Mouse (Mus musculus) 416B (cell line): ENCODE results near the gene Mblac1.
A peak's percentile ranks its signal among the peaks of the same experiment; 100 is the strongest.

Experiments
- DNase-seq: peaks from one replicate; pipeline ENCODE4 v3.0.0; 2011; ENCODE audit warnings: low read depth

The Mblac1 gene

DNA sequence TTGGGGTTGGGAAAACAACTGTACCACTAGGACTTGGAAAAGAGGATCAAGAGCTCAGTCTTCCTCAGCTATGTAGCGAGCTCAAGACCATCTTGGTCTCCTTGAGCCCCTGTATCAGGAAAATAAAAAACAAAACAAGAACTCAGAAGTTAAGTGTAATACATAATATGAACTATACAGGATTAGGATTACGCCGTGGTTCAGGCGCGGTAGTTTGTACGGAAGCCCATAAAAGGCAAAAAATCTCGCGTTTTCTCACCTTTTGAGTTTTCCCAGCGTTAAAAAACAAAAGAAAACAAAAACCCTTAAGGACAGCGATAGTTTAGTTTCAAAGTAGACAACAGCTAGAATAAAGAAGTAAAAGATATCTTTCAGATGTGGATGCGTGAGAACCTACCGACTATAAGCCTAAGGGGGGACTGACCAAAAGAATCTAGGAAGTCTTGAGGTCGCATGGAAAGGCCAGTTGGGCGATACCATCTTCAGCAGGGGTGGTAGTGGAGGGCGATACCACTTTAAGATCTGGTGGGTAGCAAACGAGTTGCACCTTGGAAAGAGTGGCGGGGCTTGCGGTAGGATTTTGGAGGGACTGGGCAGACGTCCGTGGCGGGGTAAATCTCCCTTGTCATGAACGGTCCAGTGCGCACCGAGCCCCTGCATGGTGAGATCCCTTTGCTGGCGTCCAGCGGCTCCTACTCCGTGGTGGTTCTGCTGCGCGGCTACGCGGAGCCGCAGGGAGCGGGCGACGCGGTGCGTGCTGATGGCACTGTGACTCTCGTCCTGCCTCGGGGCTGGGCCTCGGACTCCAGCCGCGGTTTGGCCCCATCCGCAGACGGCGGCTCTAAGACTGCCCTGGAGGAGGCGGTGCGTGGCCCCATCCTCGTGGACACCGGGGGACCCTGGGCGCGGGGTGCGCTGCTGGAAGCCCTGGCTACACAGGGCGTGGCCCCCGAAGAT, at the start of gene Mblac1:
Mblac1 (plus strand) TSS at position 544 of the 957 bp plus-strand sequence.
- DNase-seq = peak; percentile 97

DNA sequence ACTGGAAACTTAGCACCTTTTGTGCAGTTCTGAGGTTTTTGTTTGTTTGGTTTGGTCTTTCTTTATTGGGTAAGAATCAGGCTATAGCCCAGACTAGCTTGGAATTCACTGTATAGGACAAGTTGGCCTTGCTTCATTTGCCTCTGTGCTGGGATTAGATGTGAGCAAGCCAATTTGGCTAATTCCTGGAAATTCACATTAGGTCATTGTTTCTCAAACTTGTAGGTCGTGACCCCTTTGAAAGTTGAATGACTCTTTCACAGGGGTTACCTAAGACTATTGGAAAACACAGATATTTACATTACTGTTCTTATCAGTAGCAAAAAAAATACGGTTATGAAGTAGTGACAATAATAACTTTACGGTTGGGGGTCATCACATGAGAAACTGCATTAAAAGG, 39.7 kb upstream of the Mblac1 start:
- DNase-seq = no peak

DNA sequence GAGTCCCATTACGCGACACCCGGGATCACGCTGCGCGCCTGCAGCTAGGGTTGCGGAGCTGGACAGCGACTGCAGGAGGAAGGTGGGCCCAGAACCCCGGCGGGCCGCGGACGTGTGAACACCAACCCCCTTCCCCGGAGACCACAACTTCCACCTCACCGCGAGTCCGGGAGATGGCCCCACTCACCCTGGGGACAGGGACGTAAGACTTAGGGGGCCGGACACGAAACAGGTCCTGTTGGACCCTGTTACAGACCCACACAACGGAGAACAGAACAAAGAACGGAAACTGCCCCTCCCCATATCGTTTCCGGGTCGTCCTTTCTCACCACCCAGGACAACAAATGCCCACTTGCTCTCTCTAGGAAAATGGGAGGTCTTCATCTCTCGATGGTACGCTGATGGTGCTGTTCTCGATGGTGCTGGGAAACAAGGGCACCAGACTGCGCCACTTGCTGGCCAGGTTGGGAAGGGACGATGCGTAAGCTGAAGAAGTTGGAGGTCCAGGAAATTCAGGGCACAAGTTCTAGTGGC, 38.6 kb upstream of the Mblac1 start, which contains the start of gene Zfp113:
Zfp113 (minus strand) TSS at position 302 of the 534 bp plus-strand sequence.
- peak; percentile 99 for DNase-seq

DNA sequence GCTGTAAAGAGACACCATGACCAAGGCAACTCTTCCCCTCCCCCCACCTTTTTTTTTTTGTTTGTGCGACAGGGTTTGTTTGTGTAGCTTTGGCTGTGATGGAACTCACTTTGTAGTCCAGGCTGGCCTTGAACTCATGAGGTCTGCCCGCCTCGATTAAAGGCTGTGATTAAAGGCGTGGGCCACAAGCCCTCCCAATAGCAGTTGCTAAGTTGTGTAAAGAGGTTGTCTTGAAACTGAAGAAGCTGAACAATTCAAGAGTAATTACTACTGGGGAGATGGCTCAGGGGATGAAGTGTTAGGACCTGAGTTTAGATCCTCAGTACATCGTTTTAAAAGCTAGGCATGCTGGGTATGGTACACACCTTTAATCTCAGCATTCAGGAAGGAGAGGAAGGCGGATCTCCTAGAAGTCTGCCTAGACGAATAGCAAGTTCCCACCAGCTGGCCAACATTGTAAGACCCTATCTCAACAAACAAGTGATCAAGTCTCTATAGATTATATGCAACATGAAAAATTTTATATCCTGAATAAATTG, 33.8 kb upstream of the Mblac1 start:
- no peak for DNase-seq

DNA sequence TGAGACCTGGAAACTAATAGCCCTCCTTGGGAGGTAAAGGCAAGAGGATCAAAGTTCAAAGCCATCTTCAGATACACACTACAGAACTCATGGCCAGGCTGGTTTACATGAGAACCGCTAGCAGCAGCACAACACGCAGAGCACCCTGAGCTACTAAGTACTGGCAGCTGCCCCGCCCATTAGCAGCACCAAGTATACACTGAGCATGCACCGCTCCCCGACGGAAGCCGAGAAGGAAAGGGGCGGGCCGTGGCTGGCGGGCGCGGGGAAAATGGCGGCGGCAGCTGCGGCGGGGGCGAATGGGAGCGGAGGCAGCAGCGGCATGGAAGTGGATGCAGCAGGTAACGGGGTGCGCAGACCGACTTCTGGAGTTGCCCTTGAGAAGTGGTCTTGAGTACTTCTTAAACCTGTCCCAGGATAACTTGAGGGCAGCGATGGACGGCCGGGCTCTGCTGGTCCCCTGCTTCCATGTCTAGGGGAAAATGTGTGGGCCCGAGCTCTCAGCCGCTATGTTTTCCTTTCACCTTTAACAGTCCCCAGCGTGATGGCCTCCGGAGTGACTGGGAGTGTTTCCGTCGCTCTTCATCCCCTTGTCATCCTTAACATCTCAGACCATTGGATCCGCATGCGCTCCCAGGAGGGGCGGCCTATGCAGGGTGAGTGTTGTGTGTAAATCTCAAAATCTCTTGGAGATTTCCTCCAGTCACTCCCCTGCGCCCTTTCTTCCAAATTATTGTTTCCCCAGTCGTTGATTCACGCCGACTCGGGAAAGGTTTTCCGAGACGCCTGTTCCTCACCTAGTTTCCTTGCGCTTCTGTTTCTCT, 33.1 kb upstream of the Mblac1 start, which contains the start of gene Cops6:
Cops6 (plus strand) TSS at position 230 of the 824 bp plus-strand sequence.
- DNase-seq = peak; percentile 94

DNA sequence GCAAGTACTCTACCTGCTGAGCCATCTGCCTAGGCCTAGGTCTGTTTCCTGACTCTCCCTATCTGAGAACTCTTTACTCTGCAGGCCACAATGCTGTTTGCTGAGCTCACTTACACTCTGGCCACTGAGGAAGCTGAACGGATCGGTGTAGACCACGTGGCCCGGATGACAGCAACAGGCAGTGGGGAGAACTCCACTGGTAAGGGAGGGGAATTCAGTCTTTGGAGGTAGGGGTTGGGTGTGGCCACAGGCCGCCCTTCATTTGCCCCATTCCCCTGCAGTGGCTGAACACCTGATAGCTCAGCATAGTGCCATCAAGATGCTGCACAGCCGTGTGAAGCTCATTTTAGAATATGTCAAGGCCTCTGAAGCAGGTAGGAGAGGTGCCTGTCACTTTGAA, 31.1 kb upstream of the Mblac1 start:
- no peak for DNase-seq

DNA sequence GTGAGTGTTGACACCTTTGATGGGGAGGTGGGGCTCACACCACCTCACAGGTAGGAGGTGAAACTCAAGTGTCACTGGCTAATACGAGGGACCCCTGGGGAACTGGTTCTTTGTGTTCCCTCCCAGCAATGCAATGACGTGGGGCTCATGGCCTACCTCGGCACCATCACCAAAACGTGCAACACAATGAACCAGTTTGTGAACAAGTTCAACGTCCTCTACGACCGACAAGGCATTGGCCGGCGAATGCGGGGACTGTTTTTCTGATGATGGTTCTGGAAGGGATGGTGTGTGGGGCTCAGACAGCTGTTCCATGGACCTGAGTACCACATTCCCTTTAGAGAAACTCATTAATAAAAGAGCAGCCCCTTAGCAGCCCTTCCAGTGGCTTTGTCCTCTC, 30.5 kb upstream of the Mblac1 start:
- DNase-seq = no peak

DNA sequence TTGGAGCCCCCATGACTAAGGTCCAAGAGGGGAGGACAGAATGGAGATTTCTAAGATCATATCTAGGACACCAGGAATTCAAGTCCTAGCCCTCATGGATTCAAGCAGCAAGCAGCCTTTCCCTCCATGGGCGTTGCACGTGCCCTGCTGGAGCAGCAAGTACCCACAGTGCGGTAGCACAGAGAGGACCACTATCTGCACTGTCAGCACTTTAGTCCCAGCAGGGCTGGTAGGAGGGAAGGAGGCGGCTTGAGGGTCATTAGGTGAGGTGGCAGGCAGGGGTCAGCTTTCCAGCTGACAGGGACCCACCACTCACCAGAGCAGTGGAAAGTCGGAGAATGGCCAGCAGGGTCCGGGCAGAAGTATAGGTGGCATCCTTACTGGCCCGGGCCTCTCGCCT, 28.5 kb upstream of the Mblac1 start:
- no peak for DNase-seq

DNA sequence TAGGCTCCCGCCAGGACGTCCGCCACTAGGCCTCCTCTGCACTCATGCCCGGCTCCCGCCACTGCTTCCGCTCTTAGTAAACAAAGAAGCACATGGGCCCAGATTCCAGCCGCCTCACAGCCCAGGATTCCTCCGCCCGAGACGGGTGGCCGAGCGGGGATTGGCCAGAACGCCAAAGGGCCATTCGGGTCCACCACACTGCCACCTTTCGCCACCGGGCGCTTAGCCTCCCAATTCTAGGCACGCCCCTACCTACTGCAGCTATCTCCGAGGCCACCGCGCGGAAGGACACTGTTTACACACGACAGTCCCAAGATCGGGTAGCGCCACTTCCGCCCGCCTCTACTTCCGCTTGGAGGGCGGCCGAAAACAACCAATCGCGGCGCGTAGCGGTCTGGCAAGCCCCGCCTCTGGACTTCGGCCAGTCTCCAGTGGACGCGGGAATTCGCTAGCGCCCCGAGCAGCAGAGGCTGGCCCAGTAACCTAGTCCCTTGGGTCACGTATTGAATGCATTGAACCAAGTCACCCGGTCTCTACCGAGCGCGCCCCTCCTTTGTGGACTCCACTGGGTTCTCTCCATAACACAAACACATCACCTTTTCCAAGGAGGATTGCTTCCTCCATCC, 23.1 kb upstream of the Mblac1 start:
- DNase-seq = peak; percentile 99

DNA sequence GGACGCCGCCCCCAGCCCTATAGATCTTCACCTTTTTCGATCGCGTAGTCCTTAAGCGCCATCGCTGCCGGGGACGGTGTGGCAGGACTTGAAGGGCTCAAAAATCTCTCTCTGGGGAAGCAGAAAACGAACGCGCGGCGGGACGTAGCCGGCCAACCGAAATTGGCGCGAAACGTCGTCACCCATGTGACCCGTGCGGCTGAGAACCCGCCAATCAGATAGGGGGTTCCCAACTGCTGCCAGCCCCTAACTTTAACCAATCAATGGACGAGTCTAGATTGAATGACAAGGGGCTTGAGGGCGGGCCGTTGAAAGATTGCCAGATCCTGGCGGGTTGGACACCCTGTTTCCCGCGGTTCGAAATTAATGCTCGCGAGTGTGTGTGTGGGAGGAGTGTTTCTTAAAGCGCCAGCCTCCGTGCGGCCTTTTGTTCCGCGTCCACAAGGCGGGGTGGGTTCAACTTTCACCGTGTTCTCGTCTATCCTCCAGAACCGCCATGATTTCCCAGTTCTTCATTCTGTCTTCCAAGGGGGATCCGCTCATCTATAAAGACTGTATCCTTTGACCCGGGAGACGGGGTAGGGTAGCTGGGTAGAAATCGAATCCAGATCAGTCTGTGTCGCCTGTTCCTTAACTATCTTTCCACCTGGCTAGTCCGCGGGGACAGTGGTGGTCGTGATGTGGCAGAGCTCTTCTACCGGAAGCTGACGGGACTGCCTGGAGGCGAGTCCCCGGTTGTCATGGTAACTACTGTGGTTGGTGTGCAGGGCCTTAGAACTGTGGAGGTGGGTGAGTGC, 22.2 kb upstream of the Mblac1 start, which contains the start of the genes Ap4m1 and Mcm7:
Ap4m1 (plus strand) TSS at position 308 of the 797 bp plus-strand sequence.
Mcm7 (minus strand) TSS at position 728 of the 797 bp plus-strand sequence.
- DNase-seq = peak; percentile 99

DNA sequence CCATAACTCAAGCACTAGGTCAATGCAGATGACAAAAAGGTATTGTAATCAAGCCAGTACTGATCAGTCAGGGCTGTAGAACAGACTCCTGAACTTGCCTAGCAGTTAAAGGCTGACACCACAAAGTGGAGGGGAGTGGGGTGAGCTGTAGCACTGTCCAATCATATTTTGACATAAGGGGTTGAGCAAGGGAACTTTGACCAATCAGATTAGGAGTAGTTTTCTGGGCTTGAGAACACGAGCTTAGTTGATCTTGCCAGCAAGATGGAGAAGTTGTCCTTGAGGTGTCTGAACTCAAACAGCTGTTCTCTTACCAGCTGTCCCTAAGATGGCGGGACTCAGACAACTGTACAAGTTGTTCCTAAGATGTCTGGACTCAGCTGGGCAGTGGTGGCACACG, 20.9 kb upstream of the Mblac1 start:
- peak; percentile 90 for DNase-seq

DNA sequence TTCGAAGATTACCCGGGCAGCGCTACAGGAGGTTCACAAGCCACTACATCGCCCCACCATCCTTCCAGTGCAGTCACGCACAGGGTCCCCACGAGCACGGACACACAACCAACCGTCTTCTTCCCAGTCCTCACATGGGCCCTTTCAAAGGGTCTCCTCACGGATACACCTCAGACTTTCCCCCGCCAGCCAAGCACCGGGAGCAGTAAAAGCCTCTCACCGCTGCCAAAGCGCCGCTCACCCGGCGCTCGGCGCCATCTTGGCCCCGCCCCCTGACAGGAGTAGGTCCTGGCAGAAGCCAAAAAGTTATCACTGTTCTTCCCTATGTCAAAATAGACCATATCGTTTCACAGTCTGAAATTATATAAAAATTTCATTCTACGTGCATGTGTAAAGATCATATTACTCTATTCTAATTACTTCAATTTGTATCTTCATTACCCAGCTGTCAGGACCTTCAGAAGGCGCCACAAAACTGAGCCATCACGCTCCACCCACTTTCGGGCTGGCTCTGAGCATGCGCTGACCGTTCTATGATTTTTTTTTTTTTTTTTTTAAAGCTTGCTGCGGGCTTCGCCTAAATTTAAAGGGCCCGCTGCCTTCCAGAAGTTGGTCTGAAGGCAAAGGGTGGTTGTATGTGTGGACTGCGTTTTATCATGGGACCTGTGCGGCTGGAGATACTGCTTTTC, 7.0 kb upstream of the Mblac1 start, which contains the start of the genes Taf6 and Cnpy4:
Taf6 (minus strand) TSS at position 502 of the 689 bp plus-strand sequence.
Cnpy4 (plus strand) TSS at position 536 of the 689 bp plus-strand sequence.
- DNase-seq = peak; percentile 94

DNA sequence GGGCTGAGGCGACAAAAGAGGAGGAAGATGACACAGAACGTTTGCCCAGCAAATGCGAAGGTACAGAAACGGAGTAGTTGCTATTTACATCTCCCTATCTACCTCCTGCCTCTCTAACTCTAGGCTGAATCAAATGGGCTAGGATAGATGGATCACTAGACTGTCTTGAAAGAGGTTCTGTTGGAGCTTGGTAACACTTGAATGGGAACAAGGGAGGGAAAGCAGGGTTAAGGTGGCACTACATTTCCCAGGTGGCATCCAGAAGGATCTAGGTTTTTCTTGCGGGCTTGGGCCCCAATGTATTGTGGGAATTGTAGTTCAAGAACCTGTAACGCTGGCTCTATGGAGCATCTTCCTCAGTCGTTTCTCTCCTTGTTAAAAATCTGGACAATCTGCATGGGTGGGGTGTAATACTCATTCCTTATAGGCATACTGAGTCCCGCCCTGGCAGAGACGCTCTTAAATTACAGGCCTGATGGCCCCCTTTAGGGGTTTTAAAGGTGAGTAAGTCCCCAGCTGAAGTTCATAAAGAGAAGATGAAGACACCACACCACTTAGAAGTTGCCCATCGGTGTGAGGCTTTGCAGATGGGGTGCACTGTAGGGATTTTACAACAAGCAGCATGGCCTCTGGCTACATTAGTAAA, 6.3 kb upstream of the Mblac1 start:
- DNase-seq = peak; percentile 92

DNA sequence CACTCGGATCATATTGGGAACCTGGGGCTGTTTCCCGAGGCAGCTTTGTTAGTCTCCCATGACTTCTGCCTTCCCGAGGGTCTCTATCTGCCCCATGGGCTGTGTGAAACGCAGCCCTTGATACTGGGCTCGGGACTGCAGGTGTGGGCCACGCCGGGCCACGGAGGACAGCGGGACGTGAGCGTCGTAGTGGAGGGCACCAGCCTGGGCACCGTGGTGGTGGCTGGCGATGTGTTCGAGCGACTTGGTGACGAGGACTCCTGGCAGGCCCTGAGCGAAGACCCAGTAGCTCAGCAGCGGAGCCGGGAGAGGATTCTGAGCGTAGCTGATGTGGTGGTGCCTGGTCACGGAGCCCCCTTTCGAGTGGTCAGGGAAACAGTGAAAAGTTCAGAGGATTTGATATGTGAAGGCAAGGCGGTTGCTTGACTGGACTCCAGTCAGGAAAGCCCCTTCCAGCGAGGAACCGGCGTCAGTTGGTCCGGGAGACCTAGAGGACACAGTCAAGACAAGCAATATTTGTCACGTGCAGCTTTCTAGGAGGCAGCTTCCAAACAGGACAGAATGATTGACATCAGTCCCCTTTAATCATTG, 736 bp downstream of the Mblac1 start:
- peak; percentile 71 for DNase-seq

DNA sequence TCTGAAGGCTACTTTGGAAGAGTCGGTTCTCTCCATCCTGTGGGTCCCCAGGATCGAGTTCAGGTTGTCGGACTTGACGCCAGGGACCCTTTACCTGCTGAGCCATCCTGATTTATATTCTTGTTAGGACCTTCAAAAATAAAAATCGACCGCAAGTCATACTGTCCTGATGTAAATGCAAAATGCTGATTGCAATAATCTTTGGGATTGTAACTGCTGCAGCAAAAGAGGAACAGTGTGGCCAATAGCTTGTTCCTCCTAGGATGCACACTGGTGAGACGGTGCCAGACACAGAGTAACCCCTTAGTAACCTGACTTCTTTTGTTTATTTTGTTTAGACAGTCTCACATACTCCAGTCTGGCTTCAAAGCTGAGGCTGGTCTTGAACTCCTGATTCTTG, 1.3 kb downstream of the Mblac1 start:
- peak; percentile 61 for DNase-seq

DNA sequence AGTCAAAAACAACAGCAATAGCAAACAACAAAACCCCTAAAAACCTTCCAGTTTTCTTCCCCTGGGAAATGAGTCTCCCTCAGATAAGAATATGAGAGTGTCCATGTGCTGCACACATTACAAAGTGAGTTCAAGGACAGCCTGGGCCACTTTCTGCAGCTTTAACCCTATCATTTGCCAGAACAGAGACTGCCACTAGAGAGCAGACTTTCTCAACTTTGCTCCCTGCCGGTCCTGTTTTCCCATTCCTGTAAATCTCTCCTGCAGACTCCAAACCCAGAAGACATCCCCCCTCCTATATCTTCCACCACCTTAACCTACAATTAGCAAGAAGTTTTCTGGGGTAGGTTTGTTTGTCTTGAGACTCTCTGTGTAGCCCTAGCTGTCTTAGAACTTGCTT, 5.5 kb downstream of the Mblac1 start:
- DNase-seq = peak; percentile 53

DNA sequence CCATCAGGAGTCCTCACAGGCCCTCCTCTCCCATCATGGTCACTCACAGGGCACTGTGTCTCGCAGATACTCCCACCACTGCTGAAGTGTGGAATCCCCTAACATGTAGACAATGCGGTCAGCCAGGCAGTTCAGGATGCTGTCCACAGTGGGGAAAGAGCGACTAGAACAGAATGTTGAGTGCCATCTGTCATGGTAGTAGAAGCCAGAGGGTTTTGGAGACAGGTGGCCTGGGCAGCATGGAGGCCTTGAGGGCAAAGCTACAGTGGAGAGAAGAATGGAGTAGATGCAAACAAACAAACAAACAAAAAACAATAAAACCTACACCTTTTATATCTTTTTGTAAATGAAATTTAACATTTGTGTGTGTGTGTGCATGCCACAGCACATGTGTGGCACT, 8.0 kb downstream of the Mblac1 start:
- DNase-seq = no peak

DNA sequence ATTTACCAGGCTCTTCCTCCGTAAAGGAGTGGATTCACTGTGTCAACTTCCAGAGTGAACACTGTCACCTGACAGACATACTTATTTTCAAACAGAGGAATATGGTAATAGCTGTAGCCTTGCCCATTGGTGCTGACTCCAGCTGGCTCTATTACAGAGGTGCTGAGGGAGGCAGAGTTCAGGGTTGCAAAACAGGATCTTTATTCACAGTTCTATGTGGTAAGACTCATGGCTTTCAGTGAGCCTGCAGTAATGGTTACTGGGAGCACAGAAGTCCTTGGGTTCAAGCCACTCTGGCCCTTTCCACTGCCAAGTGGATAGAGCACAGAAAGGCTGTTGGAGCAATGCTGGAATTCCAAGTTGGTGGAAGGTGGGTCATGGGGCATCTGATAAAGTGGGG, 13.1 kb downstream of the Mblac1 start:
- peak; percentile 60 for DNase-seq

DNA sequence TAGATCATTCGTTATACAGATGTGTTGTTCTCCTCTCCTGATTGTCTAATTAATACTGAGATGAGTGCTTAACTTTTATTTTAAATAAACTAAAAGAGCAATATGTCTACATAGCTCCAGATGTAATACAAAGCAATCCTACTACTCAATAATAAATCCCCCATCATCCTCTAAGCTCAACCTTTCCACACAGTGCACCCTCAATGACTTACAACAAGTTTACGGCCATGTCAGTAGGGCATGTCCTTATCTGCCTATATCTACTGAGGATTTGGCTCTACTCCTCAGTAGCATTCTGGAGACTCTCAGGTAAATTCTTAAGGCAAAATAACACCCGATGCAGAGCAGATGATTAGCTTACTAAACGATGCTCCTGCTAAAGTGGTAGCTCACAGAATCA, 13.8 kb downstream of the Mblac1 start:
- no peak for DNase-seq
